Mouse (Mus musculus): ENCODE data around the gene Glb1l.

Gene Glb1l

GRCm38 (mm10) chr1:75231224-75231623 is 20.6 kb upstream of the Glb1l start:
- DNase-seq (ENCODE audit: low spot score), result no peak

GRCm38 (mm10) chr1:75230335-75230994 is 19.9 kb upstream of the Glb1l start:
- no peak for DNase-seq (ENCODE audit: low spot score)

GRCm38 (mm10) chr1:75229158-75229557 is 18.5 kb upstream of the Glb1l start:
- DNase-seq (ENCODE audit: low spot score), result peak; percentile 36

GRCm38 (mm10) chr1:75227653-75228052 is 17.0 kb upstream of the Glb1l start:
- no peak for DNase-seq (ENCODE audit: low spot score)

GRCm38 (mm10) chr1:75226138-75226537 is 15.5 kb upstream of the Glb1l start:
- DNase-seq (ENCODE audit: low spot score), result no peak

GRCm38 (mm10) chr1:75225473-75225872 is 14.9 kb upstream of the Glb1l start:
- DNase-seq (ENCODE audit: low spot score), result no peak

GRCm38 (mm10) chr1:75223532-75223931 is 12.9 kb upstream of the Glb1l start:
- no peak for DNase-seq (ENCODE audit: low spot score)

- DNase-seq (ENCODE audit: low spot score), result no peak
Observed at GRCm38 (mm10) chr1:75222926-75223325, 12.3 kb upstream of the Glb1l start.

GRCm38 (mm10) chr1:75221538-75221937 is 10.9 kb upstream of the Glb1l start:
- DNase-seq (ENCODE audit: low spot score), result no peak

- no peak for DNase-seq (ENCODE audit: low spot score)
Observed at GRCm38 (mm10) chr1:75219531-75219930, 8.9 kb upstream of the Glb1l start, which contains the start of gene Tuba4a. Tuba4a (minus strand) TSS chr1:75219865.

- DNase-seq (ENCODE audit: low spot score), result peak; percentile 98
Observed at GRCm38 (mm10) chr1:75219078-75219477, 8.5 kb upstream of the Glb1l start.

GRCm38 (mm10) chr1:75218227-75219001 is 7.8 kb upstream of the Glb1l start:
- peak; percentile 65 for DNase-seq (ENCODE audit: low spot score)

GRCm38 (mm10) chr1:75217893-75218226 is 7.2 kb upstream of the Glb1l start:
- no peak for DNase-seq (ENCODE audit: low spot score)

- peak; percentile 61 for DNase-seq (ENCODE audit: low spot score)
Observed at GRCm38 (mm10) chr1:75216797-75217585, 6.4 kb upstream of the Glb1l start.

- DNase-seq (ENCODE audit: low spot score), result no peak
Observed at GRCm38 (mm10) chr1:75215785-75216184, 5.2 kb upstream of the Glb1l start.

GRCm38 (mm10) chr1:75214886-75215285 is 4.3 kb upstream of the Glb1l start:
- no peak for DNase-seq (ENCODE audit: low spot score)

- no peak for DNase-seq (ENCODE audit: low spot score)
Observed at GRCm38 (mm10) chr1:75214442-75214841, 3.8 kb upstream of the Glb1l start.

GRCm38 (mm10) chr1:75213096-75213495 is 2.5 kb upstream of the Glb1l start:
- DNase-seq (ENCODE audit: low spot score), result no peak

GRCm38 (mm10) chr1:75212542-75212941 is 1.9 kb upstream of the Glb1l start:
- no peak for DNase-seq (ENCODE audit: low spot score)

GRCm38 (mm10) chr1:75211141-75211708 is 612 bp upstream of the Glb1l start:
- no peak for DNase-seq (ENCODE audit: low spot score)

- DNase-seq (ENCODE audit: low spot score), result no peak
Observed at GRCm38 (mm10) chr1:75208967-75209678, 1.5 kb downstream of the Glb1l start.

- DNase-seq (ENCODE audit: low spot score), result no peak
Observed at GRCm38 (mm10) chr1:75201236-75201635, 9.4 kb downstream of the Glb1l start.
